Mouse (Mus musculus) liver, embryonic 14 days (tissue): ENCODE results near the gene Olfr699. TPM values are rescaled to one million over a fixed set of nuclear protein-coding genes. Genes with fewer than 3 reads are reported as not detected.

Experiments used
- polyA plus RNA-seq: library from polyadenylated mRNA; depleted of rRNA; stranded (reverse); fragments of >200 nt; gene quantifications from 2 replicates; pipeline ENCODE4 v1.2.3, GENCODE M21; 2012; rRNA removed

Gene Olfr699
- polyA plus RNA-seq: not detected in 2 replicates

GRCm38 (mm10) chr7:106793098-106793497, at the start of gene Olfr699:
TSS of gene Olfr699 (minus strand) at chr7:106793198.

DNA sequence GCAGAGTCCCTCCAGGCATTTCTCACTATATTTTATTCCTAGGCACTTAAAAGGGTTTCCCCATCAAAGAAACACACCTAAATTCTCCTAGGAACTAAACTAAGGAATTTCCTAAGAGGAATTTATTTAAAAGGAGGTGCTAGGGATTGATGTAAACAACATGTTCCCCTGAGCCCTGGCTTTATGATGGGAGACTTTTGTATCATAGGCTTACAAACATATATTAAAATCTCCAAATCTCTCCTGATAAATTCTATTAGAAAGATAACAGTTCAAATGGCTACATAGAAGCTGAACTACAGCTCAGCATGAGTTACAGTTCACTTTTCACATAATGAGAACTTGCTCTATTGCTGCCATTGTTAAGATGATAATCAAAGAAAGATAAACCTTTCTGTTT, 40.8 kb upstream of the Olfr699 start, which contains the start of gene Olfr702:
TSS of gene Olfr702 (minus strand) at position 101 of the 400 bp plus-strand sequence.

DNA sequence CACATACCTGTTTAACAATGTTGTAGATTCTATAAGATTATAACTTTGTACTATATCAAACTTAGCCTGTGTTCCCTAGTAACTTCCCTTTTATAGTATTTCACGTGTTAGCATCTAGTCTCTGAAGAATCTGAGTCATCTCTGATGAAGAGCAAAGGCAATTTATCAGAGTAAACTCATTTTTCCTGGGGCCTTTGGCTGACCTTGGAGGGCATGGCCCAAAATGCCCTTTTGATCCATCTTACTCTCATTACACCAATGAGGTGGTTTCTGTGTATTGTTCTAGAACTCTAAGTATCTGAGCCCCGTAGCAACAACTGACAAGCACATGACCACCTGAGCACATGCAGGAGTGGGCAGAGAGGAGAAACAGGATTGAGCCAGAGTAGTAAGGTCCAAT, 20.8 kb upstream of the Olfr699 start, which contains the start of gene Olfr701:
TSS of gene Olfr701 (plus strand) at position 301 of the 400 bp plus-strand sequence.

GRCm38 (mm10) chr7:106808734-106809133, 15.7 kb upstream of the Olfr699 start, which contains the start of gene Olfr700:
TSS of gene Olfr700 (minus strand) at chr7:106808834.

DNA sequence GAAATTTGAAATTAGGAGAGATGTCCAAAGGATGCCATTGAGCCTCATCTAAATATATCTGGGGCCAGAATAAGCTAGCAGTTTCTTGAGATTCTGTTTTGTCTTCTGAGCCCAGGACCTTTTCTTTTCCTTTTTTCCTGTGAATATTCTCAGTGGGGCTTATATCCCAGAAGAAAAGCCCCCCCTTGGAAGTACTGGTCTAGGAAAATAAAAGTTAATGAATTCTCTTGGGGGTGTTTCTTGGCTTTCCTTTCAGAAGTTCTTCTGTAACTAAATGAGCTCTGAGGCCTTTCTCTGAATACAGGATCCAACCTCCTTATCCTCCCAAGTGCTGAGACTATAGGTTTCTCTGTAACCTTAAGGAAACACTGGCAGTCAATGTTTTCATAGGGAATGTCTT, 37.7 kb downstream of the Olfr699 start, which contains the start of gene Olfr698:
TSS of gene Olfr698 (minus strand) at position 101 of the 400 bp plus-strand sequence.

GRCm38 (mm10) chr7:106742343-106742742, 50.7 kb downstream of the Olfr699 start, which contains the start of gene Olfr697:
TSS of gene Olfr697 (minus strand) at chr7:106742443.

Other genes with a start within 250 kb of the Olfr699 start
- gene Olfr693, start 112.6 kb downstream of the Olfr699 start, polyA plus RNA-seq: not detected in 2 replicates
- gene Olfr694, start 101.4 kb downstream of the Olfr699 start, polyA plus RNA-seq: not detected in 2 replicates
- gene Olfr695, start 76.8 kb downstream of the Olfr699 start, polyA plus RNA-seq: not detected in 2 replicates
- gene Olfr697, start 50.8 kb downstream of the Olfr699 start, polyA plus RNA-seq: not detected in 2 replicates
- not detected in 2 replicates for gene Olfr698, start 37.8 kb downstream of the Olfr699 start, polyA plus RNA-seq
- gene Olfr700, start 15.6 kb upstream of the Olfr699 start, polyA plus RNA-seq: not detected in 2 replicates
- not detected in 2 replicates for gene Olfr701, start 20.9 kb upstream of the Olfr699 start, polyA plus RNA-seq
- gene Olfr702, start 40.7 kb upstream of the Olfr699 start, polyA plus RNA-seq: not detected in 2 replicates
- not detected in 2 replicates for gene Olfr703, start 50.2 kb upstream of the Olfr699 start, polyA plus RNA-seq
- not detected in 2 replicates for gene Olfr704, start 70.0 kb upstream of the Olfr699 start, polyA plus RNA-seq
- gene Olfr705, start 83.7 kb upstream of the Olfr699 start, polyA plus RNA-seq: not detected in 2 replicates
- not detected in 2 replicates for gene Olfr706, start 95.0 kb upstream of the Olfr699 start, polyA plus RNA-seq
- gene Olfr707, start 108.0 kb upstream of the Olfr699 start, polyA plus RNA-seq: not detected in 2 replicates
- not detected in 2 replicates for gene Olfr1532-ps1, start 114.8 kb upstream of the Olfr699 start, polyA plus RNA-seq
- not detected in 2 replicates for gene Olfr709-ps1, start 139.0 kb upstream of the Olfr699 start, polyA plus RNA-seq
- not detected in 2 replicates for gene Olfr710, start 155.1 kb upstream of the Olfr699 start, polyA plus RNA-seq
- not detected in 2 replicates for gene Olfr6, start 170.7 kb upstream of the Olfr699 start, polyA plus RNA-seq
- not detected in 2 replicates for gene Olfr711, start 182.3 kb upstream of the Olfr699 start, polyA plus RNA-seq
- gene Olfr2, start 212.9 kb upstream of the Olfr699 start, polyA plus RNA-seq: not detected in 2 replicates
- gene Olfr713, start 238.0 kb upstream of the Olfr699 start, polyA plus RNA-seq: not detected in 2 replicates